In genomic region chr1:92127785-92128184, GRCm38 (mm10) we compare ENCODE assay signal across 18 mouse cellular contexts.
DNase-seq lines count a peak whose midpoint lies in the region; ATAC-seq and TF ChIP-seq lines count a peak whose summit lies in the region.
"Had no signal": no experiment of that assay in that cellular context is flagged by ENCODE, and none has a peak within 500 bp of the region (broad histone marks: within the 10 kb centered on the region; RNA-seq: fewer than 3 reads in every experiment).

No protein-coding gene starts in this region.

- H3K4me3 ChIP-seq in heart, embryonic 12.5 days: no peak overlapping the region
- H3K4me3 ChIP-seq in embryonic fibroblast, embryonic 13.5 days (ENCODE audit: insufficient read depth, low read length): no peak overlapping the region
- H3K4me3 ChIP-seq: forebrain, embryonic 13.5 days; limb, embryonic 13.5 days; neural tube, embryonic 12.5 days had no signal

- peaks cover 45% of the 10 kb centered on the region for H3K4me1 ChIP-seq in heart, embryonic 12.5 days (replicated peaks)
- peaks cover 7% of the 10 kb centered on the region for H3K4me1 ChIP-seq in embryonic fibroblast, embryonic 13.5 days (ENCODE audit: control insufficient read depth, insufficient read depth, low read length)

- no peak for TF ChIP-seq CTCF in embryonic fibroblast, embryonic 13.5 days (IDR thresholded peaks at IDR 0.05; ENCODE audit: borderline replicate concordance, insufficient read depth, low read length)

- ATAC-seq in heart, embryonic 12.5 days (ENCODE audit: insufficient number of reproducible peaks, low FRiP score): no peak
- ATAC-seq in cerebellum, adult (ENCODE audit: insufficient number of reproducible peaks, low FRiP score, low TSS enrichment): no peak
- ATAC-seq: forebrain, embryonic 13.5 days; inflammation-experienced regulatory T-cells, adult 6 months; liver, postnatal 0 days had no signal

- no peak overlapping the region for H3K9ac ChIP-seq in heart, embryonic 12.5 days
- H3K9ac ChIP-seq: forebrain, embryonic 13.5 days; limb, embryonic 13.5 days; liver, postnatal 0 days; neural tube, embryonic 12.5 days had no signal

- no peak overlapping the region for H3K4me2 ChIP-seq in heart, embryonic 12.5 days
- H3K4me2 ChIP-seq: forebrain, embryonic 13.5 days; limb, embryonic 13.5 days; neural tube, embryonic 12.5 days had no signal

- H3K36me3 ChIP-seq in heart, embryonic 12.5 days: no peaks in the 10 kb centered on the region
- H3K36me3 ChIP-seq: limb, embryonic 13.5 days; neural tube, embryonic 12.5 days had no signal

- WGBS in heart, embryonic 12.5 days: 82% methylated on average over 6 of the region's 6 CpGs

- H3K9me3 ChIP-seq in heart, embryonic 12.5 days (replicated peaks): no peaks in the 10 kb centered on the region
- H3K9me3 ChIP-seq: forebrain, embryonic 13.5 days; limb, embryonic 13.5 days; neural tube, embryonic 12.5 days had no signal

- H3K27me3 ChIP-seq in heart, embryonic 12.5 days (replicated peaks): no peaks in the 10 kb centered on the region
- H3K27me3 ChIP-seq: forebrain, embryonic 13.5 days; limb, embryonic 13.5 days; neural tube, embryonic 12.5 days had no signal

- TF ChIP-seq POLR2A in embryonic fibroblast, embryonic 13.5 days (IDR thresholded peaks at IDR 0.05; ENCODE audit: low read depth, low read length): no peak

- H3K27ac ChIP-seq in heart, embryonic 12.5 days (ENCODE audit: poor library complexity, severe bottlenecking): peak overlapping the region; percentile 2; the same call in 1 of the 2 replicates
- H3K27ac ChIP-seq in embryonic fibroblast, embryonic 13.5 days (ENCODE audit: insufficient read depth, low read length): peak overlapping the region; percentile 50
- H3K27ac ChIP-seq: forebrain, embryonic 13.5 days; limb, embryonic 13.5 days; neural tube, embryonic 12.5 days had no signal

- DNase-seq in heart, adult 9 months (ENCODE audit: low spot score in 2 of 2): no peak
- peak; percentile 20 for DNase-seq in thymus, postnatal 4 days
- DNase-seq in thymus, postnatal 10 days (ENCODE audit: low spot score in 2 of 2): no peak
- DNase-seq in cerebellum, postnatal 4 days (ENCODE audit: low spot score in 2 of 2): no peak
- no peak for DNase-seq in adrenal gland, postnatal 36 days
- DNase-seq: cerebellum, postnatal 14 days; heart, adult 11 months; kidney, adult 8-10 months; kidney, postnatal 25 days; liver, postnatal 0 days; spleen, adult 18-20 months had no signal
